Comparison of ENCODE assay signal across 8 mouse cellular contexts in the genomic region with DNA sequence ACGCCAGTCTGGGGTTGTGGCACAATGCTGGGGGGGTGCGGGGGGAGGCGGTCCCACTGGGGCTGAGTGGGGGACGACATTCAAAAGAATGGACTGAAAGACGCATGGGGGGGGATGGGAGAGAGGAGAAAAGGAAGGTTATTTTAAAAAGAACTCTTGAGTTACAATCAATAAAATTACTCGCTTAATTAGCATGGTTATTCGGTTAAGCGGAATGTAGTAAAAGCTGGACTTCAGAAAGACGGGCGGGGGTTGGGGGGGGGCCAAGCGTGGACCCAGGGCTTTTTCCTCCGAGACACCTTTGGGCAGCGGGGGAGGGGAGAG. TPM values are rescaled to one million over a fixed set of nuclear protein-coding genes. Genes with fewer than 3 reads are reported as not detected.
DNase-seq lines count a peak whose midpoint lies in the region; ATAC-seq and TF ChIP-seq lines count a peak whose summit lies in the region.

No protein-coding gene starts in this region.

- DNase-seq in lung, adult 2 months = no peak
- DNase-seq in lung, postnatal 10 days = no peak
- no peak for DNase-seq in cerebellum, adult 11 months
- DNase-seq in left cerebral cortex, adult 9 months (ENCODE audit: low spot score in 2 of 2) = no peak

- no peak for ATAC-seq in embryonic facial prominence, embryonic 15.5 days (ENCODE audit: insufficient number of reproducible peaks, low FRiP score, low TSS enrichment, low read depth)
- ATAC-seq in intestine, embryonic 16.5 days = no peak
- ATAC-seq in neural tube, embryonic 12.5 days (ENCODE audit: low FRiP score, low read depth) = no peak
- no peak for ATAC-seq in CD4-positive, CD25-positive, alpha-beta regulatory T cell, adult 4 months

- peak overlapping the region; percentile 76 for H3K9ac ChIP-seq in embryonic facial prominence, embryonic 15.5 days
- H3K9ac ChIP-seq in intestine, embryonic 16.5 days (ENCODE audit: low read depth, low read length) = peak overlapping the region; percentile 98
- peak overlapping the region; percentile 100 for H3K9ac ChIP-seq in neural tube, embryonic 12.5 days

- peak overlapping the region; percentile 88 for H3K4me2 ChIP-seq in embryonic facial prominence, embryonic 15.5 days (replicated peaks)
- peak overlapping the region; percentile 83 for H3K4me2 ChIP-seq in intestine, embryonic 16.5 days (ENCODE audit: low read depth, low read length)
- peak overlapping the region; percentile 98 for H3K4me2 ChIP-seq in neural tube, embryonic 12.5 days (replicated peaks)

- peaks cover 12% of the 10 kb centered on the region for H3K4me1 ChIP-seq in lung, adult 2 months (ENCODE audit: control insufficient read depth, insufficient read depth, low read length)
- H3K4me1 ChIP-seq in embryonic facial prominence, embryonic 15.5 days = peaks cover 44% of the 10 kb centered on the region
- H3K4me1 ChIP-seq in intestine, embryonic 16.5 days (ENCODE audit: control insufficient read depth, insufficient read depth, low read length) = peaks cover 28% of the 10 kb centered on the region
- H3K4me1 ChIP-seq in neural tube, embryonic 12.5 days = peaks cover 38% of the 10 kb centered on the region

- no peaks in the 10 kb centered on the region for H3K9me3 ChIP-seq in embryonic facial prominence, embryonic 15.5 days (replicated peaks)
- H3K9me3 ChIP-seq in intestine, embryonic 16.5 days (ENCODE audit: control insufficient read depth, low read length) = no peaks in the 10 kb centered on the region
- H3K9me3 ChIP-seq in neural tube, embryonic 12.5 days = no peaks in the 10 kb centered on the region

- 1% methylated on average over 13 of the region's 13 CpGs for WGBS in lung, adult 2 months
- WGBS in embryonic facial prominence, embryonic 15.5 days = under 1% methylated on average over 13 of the region's 13 CpGs
- WGBS in intestine, embryonic 16.5 days = under 1% methylated on average over 13 of the region's 13 CpGs
- WGBS in neural tube, embryonic 12.5 days = 1% methylated on average over 12 of the region's 13 CpGs

- peak overlapping the region; percentile 88 for H3K27ac ChIP-seq in embryonic facial prominence, embryonic 15.5 days (replicated peaks)
- H3K27ac ChIP-seq in intestine, embryonic 16.5 days (ENCODE audit: low read length) = peak overlapping the region; percentile 90
- peak overlapping the region; percentile 98 for H3K27ac ChIP-seq in neural tube, embryonic 12.5 days

- no peaks in the 10 kb centered on the region for H3K36me3 ChIP-seq in embryonic facial prominence, embryonic 15.5 days
- H3K36me3 ChIP-seq in intestine, embryonic 16.5 days (ENCODE audit: control insufficient read depth, insufficient read depth, low read length) = no peaks in the 10 kb centered on the region
- peaks cover 8% of the 10 kb centered on the region for H3K36me3 ChIP-seq in neural tube, embryonic 12.5 days

- peak overlapping the region; percentile 85 for H3K4me3 ChIP-seq in lung, adult 2 months (replicated peaks; ENCODE audit: extremely low read depth, low read depth, low read length)
- peak overlapping the region; percentile 73 for H3K4me3 ChIP-seq in embryonic facial prominence, embryonic 15.5 days (replicated peaks)
- H3K4me3 ChIP-seq in intestine, embryonic 16.5 days (ENCODE audit: low read length) = peak overlapping the region; percentile 81
- peak overlapping the region; percentile 97 for H3K4me3 ChIP-seq in neural tube, embryonic 12.5 days

- no peaks in the 10 kb centered on the region for H3K27me3 ChIP-seq in embryonic facial prominence, embryonic 15.5 days
- no peaks in the 10 kb centered on the region for H3K27me3 ChIP-seq in intestine, embryonic 16.5 days (replicated peaks; ENCODE audit: control insufficient read depth, insufficient read depth, low read length)
- no peaks in the 10 kb centered on the region for H3K27me3 ChIP-seq in neural tube, embryonic 12.5 days (replicated peaks)

- no peak for TF ChIP-seq POLR2A in lung, adult 2 months (IDR thresholded peaks at IDR 0.05; ENCODE audit: borderline replicate concordance, extremely low read depth, low read depth, low read length)

- TF ChIP-seq CTCF in lung, adult 2 months (IDR thresholded peaks at IDR 0.05; ENCODE audit: insufficient read depth, low read length) = no peak

RNA-seq across cellular contexts. Expression of a gene that starts 3.3 kb away (rescaled TPM):
- 10.8 and 12.4 TPM in 2 replicates for polyA plus RNA-seq in lung, adult 2 months (2012; rRNA removed)
- 7.9 and 9.3 TPM in 2 replicates for polyA plus RNA-seq in embryonic facial prominence, embryonic 15.5 days (2015; fragmentation: Nextera tagmentation; extraction: Ambion mirVana)
- 4.9 and 5.7 TPM in 2 replicates for polyA plus RNA-seq in intestine, embryonic 16.5 days (2015; fragmentation: Nextera tagmentation; extraction: Ambion mirVana)
- polyA plus RNA-seq in neural tube, embryonic 12.5 days (2016; fragmentation: Nextera tagmentation; extraction: Ambion mirVana) = 21.6 and 22.8 TPM in 2 replicates
- polyA plus RNA-seq in CD4-positive, CD25-positive, alpha-beta regulatory T cell, adult 4 months (2017; shearing (Covaris generic)) = not detected
